Mouse (Mus musculus): ENCODE results near the gene Cntn4.

The Cntn4 gene

GRCm38 (mm10) chr6:105677149-105678031 is at the start of gene Cntn4:
Gene Cntn4 (plus strand): TSS chr6:105677660.
- no peak for DNase-seq

DNA sequence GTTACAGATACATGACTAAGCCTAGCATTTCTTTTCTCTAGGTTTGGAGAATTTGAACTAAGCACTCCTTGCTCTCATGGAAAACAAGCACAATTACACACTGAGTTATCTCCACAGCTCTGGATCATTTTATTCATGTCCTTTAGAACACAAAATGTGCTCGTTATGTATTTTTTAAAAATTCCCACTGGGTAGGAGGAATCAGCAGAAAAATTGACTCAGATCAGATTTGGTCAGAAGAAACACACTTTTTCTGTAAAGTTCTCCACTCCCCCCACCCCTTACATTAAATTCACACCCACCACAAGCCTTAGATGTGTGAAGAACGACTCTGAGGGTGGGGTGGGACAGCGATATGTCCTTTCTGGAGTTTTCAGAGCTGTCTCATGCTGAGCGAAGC is 3.2 kb upstream of the Cntn4 start:
- no peak for DNase-seq

- DNase-seq, result no peak
Observed at GRCm38 (mm10) chr6:105675099-105675498, 2.4 kb upstream of the Cntn4 start.

DNA sequence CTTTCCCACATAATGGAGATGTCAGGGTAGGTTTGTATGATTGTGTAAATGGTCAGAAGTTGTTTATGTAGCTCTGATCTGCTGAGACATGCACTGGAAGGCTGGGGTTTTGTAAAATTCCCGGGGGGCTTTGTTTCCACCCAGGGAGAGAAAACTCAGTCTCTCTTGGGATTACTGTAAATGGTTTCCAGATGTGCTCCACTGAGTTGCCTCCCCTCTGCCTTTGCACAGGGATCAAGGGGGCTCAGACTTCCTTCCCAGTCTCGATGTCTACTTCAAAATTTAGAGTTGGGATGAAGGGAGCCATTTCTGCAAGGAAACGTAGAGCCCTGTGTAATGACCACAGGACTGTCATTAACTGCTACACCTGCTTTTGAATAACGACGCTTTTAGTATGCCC is 823 bp upstream of the Cntn4 start:
- no peak for DNase-seq

GRCm38 (mm10) chr6:105678778-105679177 is 1.3 kb downstream of the Cntn4 start:
- no peak for DNase-seq

- no peak for DNase-seq
Observed at GRCm38 (mm10) chr6:105681496-105681895, 4.0 kb downstream of the Cntn4 start.

DNA sequence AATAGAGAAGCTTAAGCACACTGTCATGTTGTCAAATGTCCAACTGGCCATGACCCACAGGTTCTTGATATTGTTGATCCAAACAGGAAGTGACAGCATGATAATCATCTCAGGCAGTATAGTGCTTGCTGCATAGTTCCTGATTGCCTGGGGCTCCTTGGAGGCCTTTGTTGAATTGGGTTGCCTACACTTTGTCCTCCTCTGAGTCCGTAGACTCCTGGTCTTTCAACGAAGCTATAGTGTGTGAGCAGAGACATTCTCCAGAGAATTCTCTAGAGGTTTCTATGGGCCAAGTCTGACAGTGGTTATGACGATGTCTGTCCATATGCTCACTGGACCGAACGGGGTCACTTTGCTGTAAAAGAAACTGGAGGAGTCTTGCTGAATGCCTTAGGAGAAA is 5.8 kb downstream of the Cntn4 start:
- no peak for DNase-seq

DNA sequence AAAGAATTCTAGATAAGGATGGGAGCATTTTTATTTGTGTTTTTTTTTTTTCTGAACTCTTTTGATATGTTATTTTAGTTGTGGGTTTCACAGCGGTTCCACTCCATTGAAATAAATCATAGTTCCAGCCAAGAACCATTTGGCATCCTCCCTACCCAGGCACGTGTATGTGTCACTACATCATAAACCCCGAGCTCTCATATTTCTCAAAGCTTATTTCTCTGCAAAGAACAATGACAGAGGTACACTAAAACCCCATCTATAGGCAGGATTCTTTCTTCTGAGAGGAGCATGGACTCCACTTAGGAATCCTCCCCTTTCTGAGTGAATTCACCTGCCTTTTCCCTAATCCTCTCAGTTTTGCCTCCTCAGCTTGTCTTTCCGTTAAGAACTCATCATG is 6.7 kb downstream of the Cntn4 start:
- DNase-seq, result no peak

DNA sequence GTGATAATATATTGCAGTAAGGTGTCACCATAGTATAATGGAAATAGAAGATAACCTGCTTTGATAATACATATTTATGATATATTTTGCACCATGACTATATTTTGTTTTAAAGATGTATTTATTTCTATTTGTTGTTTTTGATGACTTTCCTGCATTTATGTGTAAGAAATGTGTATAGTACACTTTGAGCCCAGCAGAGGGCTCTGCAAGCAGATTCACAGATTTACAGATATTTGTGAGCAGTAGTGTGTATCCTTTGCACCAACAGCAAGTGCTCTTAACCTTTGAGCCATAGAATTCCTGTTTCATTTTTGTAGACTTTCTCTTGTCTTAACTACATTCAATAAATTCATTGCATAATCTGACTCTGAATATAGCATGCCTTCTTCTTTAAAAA is 10.7 kb downstream of the Cntn4 start:
- no peak for DNase-seq

- no peak for DNase-seq
Observed at GRCm38 (mm10) chr6:105742026-105742425, 64.6 kb downstream of the Cntn4 start.

GRCm38 (mm10) chr6:105780616-105781015 is 103.2 kb downstream of the Cntn4 start:
- DNase-seq, result no peak

DNA sequence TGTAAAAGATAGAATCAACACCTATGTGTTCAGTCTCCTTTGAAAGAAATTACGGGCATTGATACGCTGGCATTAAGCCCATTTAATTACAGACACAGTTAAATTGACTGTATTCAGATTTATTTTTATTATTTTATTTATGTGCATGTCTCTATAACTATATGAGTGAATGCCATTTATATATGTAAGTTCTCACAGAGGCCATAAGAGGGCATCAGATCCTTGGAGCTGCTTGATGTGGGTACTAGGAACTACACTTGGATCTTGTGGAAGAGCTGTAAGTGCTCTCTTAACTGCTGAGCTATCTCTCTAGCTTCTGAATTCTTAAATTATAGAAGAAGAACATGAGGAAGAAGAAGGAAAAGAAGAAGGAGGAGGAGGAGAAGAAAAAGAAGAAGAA is 111.0 kb downstream of the Cntn4 start:
- DNase-seq, result no peak

DNA sequence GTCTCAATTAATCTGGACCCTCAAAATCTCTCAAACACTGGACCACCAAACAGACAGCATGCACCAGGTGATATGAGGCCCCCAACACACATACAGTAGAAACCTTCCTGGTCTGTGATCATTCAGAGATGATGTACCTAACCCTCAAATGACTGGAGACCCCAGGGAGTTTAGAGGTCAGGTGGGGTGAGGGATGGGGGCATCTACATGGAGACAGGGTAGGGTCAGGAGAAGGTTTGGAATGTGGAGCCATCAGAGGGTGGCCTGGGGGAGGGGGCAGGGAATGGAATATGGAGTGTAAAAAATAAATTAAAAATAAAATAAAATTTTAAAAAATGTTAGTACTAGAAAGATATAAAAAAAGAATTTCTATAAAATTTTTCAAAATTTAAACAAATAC is 157.6 kb downstream of the Cntn4 start:
- no peak for DNase-seq

GRCm38 (mm10) chr6:105847296-105847695 is 169.8 kb downstream of the Cntn4 start:
- no peak for DNase-seq

GRCm38 (mm10) chr6:105892838-105893237 is 215.4 kb downstream of the Cntn4 start:
- no peak for DNase-seq

DNA sequence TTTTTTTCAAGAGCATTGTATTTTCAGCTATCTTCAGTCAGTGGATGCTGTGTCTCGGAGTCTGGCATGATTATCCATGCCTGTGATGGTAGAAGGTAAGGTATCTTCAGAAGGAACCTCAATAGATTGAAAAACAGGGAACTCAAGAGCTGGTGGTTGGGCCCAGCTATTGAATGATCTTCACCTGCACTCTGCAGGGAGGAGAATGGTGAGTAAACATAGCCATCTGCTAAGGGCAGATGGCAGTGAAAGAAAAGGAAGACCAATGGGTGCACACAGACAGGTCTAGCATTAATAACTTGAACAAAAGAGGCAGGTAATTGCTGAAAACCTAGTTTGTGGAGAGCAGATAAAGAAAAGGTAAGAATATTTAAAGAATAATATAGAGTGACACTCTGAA is 261.0 kb downstream of the Cntn4 start:
- DNase-seq, result no peak

DNA sequence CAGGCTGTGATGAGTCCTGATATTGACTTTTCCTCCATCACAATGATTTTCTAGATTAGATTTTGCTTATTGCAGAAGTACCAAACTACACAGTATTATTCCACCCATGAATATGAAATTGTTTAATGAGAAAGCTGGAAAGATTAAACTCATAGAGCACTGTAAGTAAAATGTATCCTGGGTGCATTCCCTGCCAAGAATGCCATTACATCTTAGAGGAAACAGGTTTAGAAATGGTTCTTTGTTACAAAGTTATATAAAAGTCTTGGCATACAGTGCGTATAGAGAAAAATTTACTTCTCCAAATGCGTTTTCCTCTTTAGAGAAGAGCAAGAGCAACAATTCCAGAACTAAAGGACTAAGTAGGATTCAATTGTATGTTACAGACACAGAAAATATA is 261.8 kb downstream of the Cntn4 start:
- DNase-seq, result no peak

GRCm38 (mm10) chr6:105940591-105940990 is 263.1 kb downstream of the Cntn4 start:
- no peak for DNase-seq

DNA sequence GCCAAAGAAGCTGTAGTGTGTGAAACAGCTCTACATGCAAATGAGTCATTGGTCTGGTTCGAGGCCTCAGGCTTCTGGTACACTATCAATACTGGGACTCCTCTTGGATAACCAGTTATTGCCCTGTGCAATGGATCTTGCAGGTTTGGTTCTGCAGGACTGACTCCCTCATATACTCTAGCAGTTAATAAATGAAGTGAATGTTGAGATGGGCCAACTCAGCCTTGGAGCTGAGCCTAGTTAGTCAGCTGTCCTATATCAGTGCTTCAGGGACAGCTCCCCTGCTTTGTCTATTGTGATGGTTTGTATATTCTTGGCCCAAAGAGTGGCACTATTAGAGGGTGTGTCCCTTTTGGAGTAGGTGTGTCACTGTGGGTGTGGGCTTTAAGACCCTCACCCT is 314.0 kb downstream of the Cntn4 start:
- no peak for DNase-seq

GRCm38 (mm10) chr6:106013018-106013417 is 335.6 kb downstream of the Cntn4 start:
- DNase-seq, result no peak

DNA sequence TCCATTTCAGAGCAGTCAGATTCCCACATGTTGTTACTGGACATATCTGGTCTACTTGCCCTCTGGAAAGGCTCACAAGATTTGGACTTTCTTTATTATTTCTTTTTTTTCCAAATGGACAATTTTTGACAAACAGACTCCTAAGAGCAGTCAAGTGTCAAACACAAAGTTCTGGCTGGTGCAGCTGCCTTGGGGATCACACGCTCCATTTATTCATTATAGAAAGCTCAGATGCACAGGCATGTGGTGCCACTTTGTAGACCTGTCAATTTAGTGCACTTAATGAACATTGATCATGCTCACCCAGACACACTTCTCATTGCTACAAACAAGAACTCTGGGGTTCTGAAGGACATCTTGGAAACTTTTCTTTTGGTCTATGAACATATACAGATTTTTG is 337.7 kb downstream of the Cntn4 start:
- DNase-seq, result no peak

DNA sequence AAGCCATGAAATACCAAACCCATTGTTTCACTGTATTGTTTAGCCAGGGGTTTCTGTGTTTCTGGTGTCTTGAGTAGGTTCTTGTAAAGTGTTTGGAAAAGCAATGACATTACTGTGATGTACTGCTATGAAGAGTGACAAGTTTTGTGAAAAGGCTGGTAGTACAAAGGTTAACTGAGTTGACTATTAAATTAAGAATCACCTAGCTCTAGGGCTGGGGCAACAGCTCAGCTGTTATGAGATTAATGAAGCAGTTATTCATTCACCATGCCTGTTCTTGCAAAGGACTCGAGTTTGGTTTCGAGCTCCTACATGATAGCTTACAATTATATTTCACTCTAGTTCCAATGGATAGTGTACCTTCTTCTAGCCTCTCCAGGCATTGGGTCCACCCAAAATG is 371.4 kb downstream of the Cntn4 start:
- peak; percentile 22 to 35 for DNase-seq

GRCm38 (mm10) chr6:106056123-106056522 is 378.7 kb downstream of the Cntn4 start:
- no peak for DNase-seq

DNA sequence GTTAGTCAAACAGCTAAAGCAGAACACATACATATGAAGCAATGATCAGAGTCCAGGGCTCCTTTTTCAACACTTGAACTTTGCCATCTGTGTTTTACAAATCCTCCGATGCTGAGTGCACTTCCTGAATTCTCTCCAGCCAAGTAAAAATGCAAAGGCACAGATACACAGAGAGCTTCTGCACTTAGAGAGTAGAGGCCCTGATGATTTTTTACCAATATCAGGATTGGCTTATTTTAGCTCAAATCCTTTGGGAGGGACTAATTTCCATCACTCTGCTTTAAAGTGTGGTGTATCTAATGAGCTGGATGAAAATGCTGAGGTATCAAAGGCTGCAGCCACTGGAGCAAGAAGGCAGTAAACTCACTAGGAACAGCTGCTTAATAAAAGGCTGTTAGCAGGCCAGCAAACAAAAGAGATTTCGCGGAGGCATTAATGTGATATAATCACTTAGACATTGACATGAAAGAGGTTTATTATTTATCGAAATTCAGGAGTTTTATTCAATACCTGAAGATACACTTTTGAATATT is 400.7 kb downstream of the Cntn4 start:
- no peak for DNase-seq

DNA sequence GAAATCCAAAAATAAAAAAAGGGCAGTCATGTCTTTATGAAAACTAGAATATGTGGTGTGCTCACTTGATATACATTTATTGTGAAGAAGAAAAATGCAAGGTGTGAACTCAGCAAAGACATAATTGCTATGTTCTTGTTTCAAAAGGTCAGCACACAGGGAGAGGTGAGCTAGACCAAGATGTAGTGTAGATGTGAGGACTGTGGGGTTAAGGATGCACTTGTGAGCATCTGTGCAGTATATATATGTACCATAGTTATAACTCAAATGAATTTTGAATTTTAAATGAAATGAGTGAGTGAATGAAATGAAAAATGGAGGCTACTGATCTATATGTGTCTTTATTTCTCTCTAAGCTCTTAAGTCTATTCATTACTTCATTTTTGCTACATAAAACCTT is 401.2 kb downstream of the Cntn4 start:
- DNase-seq, result no peak

Measured in kidney, adult 8-10 months (tissue).